Mouse (Mus musculus): ENCODE measurements around the gene Car14.

DNA sequence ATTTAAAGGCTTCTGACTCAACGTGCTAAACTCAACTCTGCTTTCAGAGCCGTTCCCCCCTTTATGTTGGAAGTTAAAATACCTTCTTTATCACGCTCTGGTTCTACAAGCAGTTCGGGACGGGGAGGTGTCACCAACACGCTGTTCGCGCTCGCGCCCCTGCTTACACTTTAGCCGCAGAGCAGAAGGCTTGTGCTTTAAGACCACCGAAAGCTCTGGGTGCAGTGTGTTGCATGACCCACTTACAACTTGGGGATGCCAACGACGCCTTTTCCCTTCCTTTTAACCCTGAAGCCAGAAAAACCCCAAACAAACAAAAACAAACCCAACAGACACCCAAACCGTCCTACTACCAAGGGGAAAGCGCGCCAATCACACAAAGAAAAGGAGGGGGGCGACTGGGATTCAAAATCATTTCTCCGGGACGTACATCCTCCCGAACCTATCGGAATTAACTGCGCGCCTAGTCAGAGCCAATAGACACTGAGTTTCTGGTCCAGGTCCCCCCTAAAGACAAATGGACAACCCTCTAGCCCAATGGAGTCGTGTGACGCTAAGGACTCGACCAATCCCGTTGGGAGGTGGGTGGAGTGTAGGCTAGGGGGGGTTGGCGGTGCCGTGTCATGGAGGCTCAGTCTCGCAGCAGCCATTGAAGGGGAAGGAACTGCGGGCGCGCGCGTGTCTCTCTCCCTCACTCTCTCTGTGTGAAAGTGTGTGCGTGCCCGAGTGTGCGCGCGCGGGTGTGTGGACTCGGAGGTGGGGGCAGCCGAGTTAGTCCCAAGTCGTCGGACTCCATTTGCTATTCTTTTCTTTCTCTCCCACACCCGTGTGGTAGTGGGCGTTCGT lies 24.4 kb upstream of the Car14 start, which contains the start of gene Anp32e:
- TF ChIP-seq GATA1 (IDR thresholded peaks at IDR 0.05; ENCODE audit: low read length) (no peak), TAL1 (IDR thresholded peaks at IDR 0.05; ENCODE audit: low read length) (no peak)
